Mouse (Mus musculus) forebrain, embryonic 10.5 days (tissue): Measurements from ENCODE around the gene Fcnb. TPM values are rescaled to one million over a fixed set of nuclear protein-coding genes. Genes with fewer than 3 reads are reported as not detected.

ENCODE experiments used
- DNase-seq: peaks from one replicate; pipeline ENCODE4 v3.0.0-alpha.2; 2017; ENCODE audit warnings: low spot score; ENCODE audit errors: extremely low spot score
- H3K27ac ChIP-seq: fragments of 300-500 bp; sonication (generic); 2 replicates; pipeline ENCODE4 v1.5.1; 2016; ENCODE audit warnings: mild to moderate bottlenecking
- H3K27me3 ChIP-seq: fragments of 300-500 bp; sonication (generic); 2 replicates; pipeline ENCODE4 v1.6.1; 2016; ENCODE audit warnings: mild to moderate bottlenecking; ENCODE audit not compliant: poor library complexity, severe bottlenecking
- H3K36me3 ChIP-seq: fragments of 300-500 bp; sonication (generic); replicated peaks from 2 replicates; pipeline ENCODE4 v1.6.1; 2016; ENCODE audit warnings: mild to moderate bottlenecking, moderate library complexity
- H3K4me1 ChIP-seq: fragments of 300-500 bp; sonication (generic); 2 replicates; pipeline ENCODE4 v1.6.1; 2016
- H3K4me3 ChIP-seq: fragments of 300-500 bp; sonication (generic); 2 replicates; pipeline ENCODE4 v1.5.1; 2016; ENCODE audit warnings: mild to moderate bottlenecking, moderate library complexity
- H3K9me3 ChIP-seq: fragments of 300-500 bp; sonication (generic); 2 replicates; pipeline ENCODE4 v1.6.1; 2016; ENCODE audit warnings: mild to moderate bottlenecking, moderate library complexity
- WGBS: fragments of 180-500 bp; shearing (Covaris S2); methylation state at CpG from one replicate; pipeline ENCODE4 v1.1.7; 2016; 5-methylcytosine and 5-hydroxymethylcytosine counted together
- polyA plus RNA-seq: library from polyadenylated mRNA; unstranded; fragments of >200 nt; fragmentation: Nextera tagmentation; extraction: Ambion mirVana; gene quantifications from 2 replicates; pipeline ENCODE4 v1.2.1, GENCODE M21; 2016

The Fcnb gene
- polyA plus RNA-seq, 1 experiment from 2014 or later = not detected

GRCm38 (mm10) chr2:28101892-28102291 is 17.2 kb upstream of the Fcnb start:
- Histone ChIP-seq H3K27ac (no peak overlapping the region), H3K27me3 (peaks cover 36% of the 10 kb centered on the region), H3K36me3 (no peaks in the 10 kb centered on the region), H3K4me3 (no peak overlapping the region), H3K4me1 (peaks cover 20% of the 10 kb centered on the region), H3K9me3 (no peaks in the 10 kb centered on the region)
- 90% methylated on average over 2 of the region's 2 CpGs for WGBS
- DNase-seq = no peak

DNA sequence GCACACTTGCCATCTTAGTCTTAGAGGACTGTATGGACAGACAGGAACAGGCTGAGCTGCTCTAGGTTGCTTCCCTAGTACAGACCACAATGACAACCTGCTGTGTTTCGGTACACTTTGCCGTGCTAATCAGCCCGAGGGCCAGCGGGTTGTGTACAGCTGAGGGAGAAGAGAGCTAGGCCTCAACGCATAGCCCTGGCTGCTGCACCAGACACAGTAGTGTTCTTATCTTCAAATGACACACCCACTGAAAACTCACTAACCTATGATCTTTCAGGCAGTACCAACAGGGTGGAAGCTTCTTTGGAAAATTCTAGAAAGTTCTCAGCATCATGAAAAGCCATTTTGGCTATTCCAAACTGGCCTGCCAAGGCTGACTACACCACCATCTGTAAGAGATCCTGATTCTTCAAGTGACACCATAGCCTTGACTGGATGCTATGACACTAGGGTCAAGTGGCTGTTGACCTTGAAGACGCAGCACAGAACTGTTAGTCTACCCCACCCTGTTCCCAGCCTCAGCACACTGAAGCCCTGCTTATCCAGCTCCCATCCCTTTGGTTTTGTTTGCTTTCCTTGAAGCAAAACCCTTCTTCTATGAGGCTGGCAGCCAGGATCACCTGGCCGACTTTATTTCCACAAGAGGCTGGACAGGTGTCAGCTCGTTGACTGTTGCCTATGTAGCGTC is 16.3 kb upstream of the Fcnb start:
- Histone ChIP-seq H3K27me3 (peaks cover 42% of the 10 kb centered on the region), H3K4me3 (no peak overlapping the region), H3K9me3 (no peaks in the 10 kb centered on the region), H3K36me3 (no peaks in the 10 kb centered on the region), H3K4me1 (peaks cover 20% of the 10 kb centered on the region), H3K27ac (0 out of 2 replicates have a peak overlapping the region, but pooled peaks have one; percentile 15)
- WGBS = 83% methylated on average over 9 of the region's 9 CpGs
- DNase-seq = no peak

GRCm38 (mm10) chr2:28098547-28099505 is 14.1 kb upstream of the Fcnb start:
- H3K27me3 ChIP-seq = peaks cover 42% of the 10 kb centered on the region
- no peaks in the 10 kb centered on the region for H3K9me3 ChIP-seq
- peaks cover 27% of the 10 kb centered on the region for H3K4me1 ChIP-seq
- H3K36me3 ChIP-seq = no peaks in the 10 kb centered on the region
- H3K4me3 ChIP-seq = peak overlapping the region; percentile 47
- 4% methylated on average over 24 of the region's 24 CpGs for WGBS
- peak overlapping the region; percentile 74 for H3K27ac ChIP-seq
- DNase-seq = no peak

DNA sequence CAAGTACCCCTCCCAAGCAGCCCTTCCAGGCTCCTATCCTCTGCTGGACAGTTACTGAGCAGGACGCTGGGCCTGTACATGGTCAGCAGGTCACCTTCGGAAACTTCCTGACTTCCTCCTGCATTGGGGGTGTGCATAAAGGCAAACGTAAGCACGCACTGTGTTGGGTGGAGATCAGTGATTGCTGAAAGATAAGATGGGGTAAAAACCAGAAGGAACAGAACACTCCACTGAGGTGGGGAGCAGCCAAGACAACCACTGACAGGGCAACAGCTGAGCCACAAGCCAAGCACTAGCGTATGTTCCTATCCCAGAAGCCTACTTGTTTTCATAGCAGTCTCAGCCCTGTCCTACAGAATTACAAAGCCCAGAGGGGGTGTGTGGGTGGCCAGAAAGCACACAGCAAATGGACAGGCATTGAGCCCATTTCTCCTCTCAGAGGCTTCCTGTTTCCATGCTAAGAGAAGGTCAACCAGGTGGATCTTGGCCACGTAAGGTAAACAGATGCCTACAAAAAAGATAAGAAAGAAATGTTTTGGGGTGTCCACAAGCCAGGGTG is 12.1 kb upstream of the Fcnb start:
- DNase-seq = no peak
- Histone ChIP-seq H3K9me3 (no peaks in the 10 kb centered on the region), H3K27ac (no peak overlapping the region), H3K27me3 (peaks cover 42% of the 10 kb centered on the region), H3K4me3 (no peak overlapping the region), H3K4me1 (peaks cover 27% of the 10 kb centered on the region), H3K36me3 (no peaks in the 10 kb centered on the region)
- WGBS = 95% methylated on average over 6 of the region's 6 CpGs

DNA sequence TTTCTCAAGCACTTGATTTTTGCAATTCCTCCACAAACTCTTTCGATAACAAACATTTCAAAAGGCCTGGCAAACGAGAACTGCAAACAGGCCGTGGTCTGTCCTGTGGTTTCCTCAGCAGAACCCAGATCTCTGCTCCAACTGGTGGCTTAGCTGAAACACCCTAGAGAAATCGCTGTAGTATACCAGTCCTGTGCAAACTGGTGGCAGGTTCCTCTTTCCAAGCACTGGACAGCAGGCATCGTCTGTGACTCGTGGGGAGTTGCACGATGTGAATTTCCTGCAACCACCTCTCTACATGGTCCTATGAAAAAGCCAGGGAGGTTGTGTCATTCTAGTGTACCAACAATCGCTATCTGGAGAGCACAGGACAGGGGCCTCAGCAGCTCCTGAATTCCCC is 7.4 kb upstream of the Fcnb start:
- no peak overlapping the region for H3K27ac ChIP-seq
- H3K4me1 ChIP-seq = peaks cover 31% of the 10 kb centered on the region
- no peaks in the 10 kb centered on the region for H3K9me3 ChIP-seq
- H3K4me3 ChIP-seq = no peak overlapping the region
- peaks cover 8% of the 10 kb centered on the region; the same call in 1 of the 2 replicates for H3K27me3 ChIP-seq
- no peak for DNase-seq
- no peaks in the 10 kb centered on the region for H3K36me3 ChIP-seq
- 92% methylated on average over 8 of the region's 8 CpGs for WGBS

DNA sequence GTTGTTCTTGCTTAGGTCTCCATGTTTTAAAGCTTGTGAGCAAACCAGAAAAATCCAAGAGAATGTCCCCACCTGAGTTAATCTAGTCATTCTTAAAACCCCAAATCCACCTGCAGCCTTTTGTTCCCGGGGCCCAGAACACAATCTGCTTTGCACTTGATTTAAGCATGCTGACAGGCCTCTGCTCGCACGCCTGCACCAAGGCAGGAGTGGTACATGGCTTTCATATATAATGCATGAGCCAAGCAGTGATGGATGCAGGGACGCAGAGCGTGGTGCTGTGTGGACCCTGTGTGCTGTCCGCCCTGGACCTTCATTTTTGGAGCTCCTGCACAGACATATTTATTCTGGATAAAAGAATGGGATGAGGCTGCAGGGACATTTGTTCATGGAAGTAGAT is 6.4 kb upstream of the Fcnb start:
- DNase-seq = no peak
- Histone ChIP-seq H3K4me3 (no peak overlapping the region), H3K27ac (no peak overlapping the region), H3K27me3 (no peaks in the 10 kb centered on the region), H3K4me1 (peaks cover 31% of the 10 kb centered on the region), H3K9me3 (no peaks in the 10 kb centered on the region), H3K36me3 (no peaks in the 10 kb centered on the region)
- whole genome bisulfite sequencing = 88% methylated on average over 6 of the region's 6 CpGs

GRCm38 (mm10) chr2:28090299-28091008 is 5.8 kb upstream of the Fcnb start:
- H3K9me3 ChIP-seq = no peaks in the 10 kb centered on the region
- peaks cover 31% of the 10 kb centered on the region for H3K4me1 ChIP-seq
- no peaks in the 10 kb centered on the region for H3K36me3 ChIP-seq
- 61% methylated on average over 7 of the region's 7 CpGs for WGBS
- H3K27ac ChIP-seq = peak overlapping the region; percentile 37; the same call in 1 of the 2 replicates
- H3K4me3 ChIP-seq = no peak overlapping the region
- no peaks in the 10 kb centered on the region for H3K27me3 ChIP-seq
- no peak for DNase-seq

DNA sequence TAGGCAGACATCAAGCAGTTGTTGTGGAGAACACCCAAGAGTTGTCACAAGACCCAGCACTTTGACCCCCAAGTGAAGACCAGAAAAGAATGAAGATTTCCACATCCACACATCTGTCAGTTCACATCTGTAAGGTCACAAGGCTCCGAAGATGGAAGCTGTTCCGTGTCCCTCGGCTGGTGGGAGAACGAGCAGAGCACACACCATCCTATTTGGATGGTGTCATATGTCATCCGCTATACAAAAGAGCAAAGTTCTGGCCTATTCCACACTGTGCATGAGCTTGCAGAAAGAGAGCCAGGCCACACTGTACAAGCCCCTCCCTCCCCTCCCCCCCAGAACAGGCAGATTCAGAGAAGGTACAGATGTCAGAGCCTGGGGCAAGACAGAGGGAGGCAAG is 4.4 kb upstream of the Fcnb start:
- peaks cover 25% of the 10 kb centered on the region for H3K4me1 ChIP-seq
- H3K9me3 ChIP-seq = no peaks in the 10 kb centered on the region
- H3K27me3 ChIP-seq = no peaks in the 10 kb centered on the region
- H3K27ac ChIP-seq = no peak overlapping the region
- no peaks in the 10 kb centered on the region for H3K36me3 ChIP-seq
- no peak overlapping the region for H3K4me3 ChIP-seq
- 84% methylated on average over 5 of the region's 5 CpGs for WGBS
- no peak for DNase-seq

- peaks cover 22% of the 10 kb centered on the region for H3K4me1 ChIP-seq
- H3K27me3 ChIP-seq = no peaks in the 10 kb centered on the region
- H3K27ac ChIP-seq = no peak overlapping the region
- no peaks in the 10 kb centered on the region for H3K9me3 ChIP-seq
- H3K36me3 ChIP-seq = no peaks in the 10 kb centered on the region
- WGBS = 85% methylated on average over 10 of the region's 10 CpGs
- no peak for DNase-seq
- H3K4me3 ChIP-seq = no peak overlapping the region
Observed at GRCm38 (mm10) chr2:28086112-28086511, 1.4 kb upstream of the Fcnb start.

- Histone ChIP-seq H3K4me1 (no peaks in the 10 kb centered on the region), H3K27me3 (no peaks in the 10 kb centered on the region), H3K4me3 (no peak overlapping the region), H3K9me3 (no peaks in the 10 kb centered on the region), H3K36me3 (no peaks in the 10 kb centered on the region), H3K27ac (no peak overlapping the region)
- 85% methylated on average over 7 of the region's 7 CpGs for WGBS
- DNase-seq = no peak
Observed at GRCm38 (mm10) chr2:28075616-28076187, 9.0 kb downstream of the Fcnb start.

GRCm38 (mm10) chr2:28068537-28068878 is 16.2 kb downstream of the Fcnb start:
- Histone ChIP-seq H3K36me3 (no peaks in the 10 kb centered on the region), H3K4me1 (0 out of 2 replicates have a peak, but pooled peaks cover 3% of the 10 kb centered on the region), H3K4me3 (no peak overlapping the region), H3K27me3 (no peaks in the 10 kb centered on the region), H3K27ac (peak overlapping the region; percentile 48), H3K9me3 (no peaks in the 10 kb centered on the region)
- WGBS = 90% methylated on average over 9 of the region's 9 CpGs
- no peak for DNase-seq

- WGBS = 90% methylated on average over 2 of the region's 2 CpGs
- no peaks in the 10 kb centered on the region for H3K36me3 ChIP-seq
- H3K4me1 ChIP-seq = 0 out of 2 replicates have a peak, but pooled peaks cover 3% of the 10 kb centered on the region
- H3K27ac ChIP-seq = peak overlapping the region; percentile 42
- H3K9me3 ChIP-seq = no peaks in the 10 kb centered on the region
- no peak overlapping the region for H3K4me3 ChIP-seq
- no peaks in the 10 kb centered on the region for H3K27me3 ChIP-seq
- DNase-seq = no peak
Observed at GRCm38 (mm10) chr2:28067821-28068536, 16.7 kb downstream of the Fcnb start.
